Mouse (Mus musculus) heart, adult 18-20 months (tissue): ENCODE measurements around the gene Armc8. TPM values are rescaled to one million over a fixed set of nuclear protein-coding genes. Genes with fewer than 3 reads are reported as not detected.
A peak's percentile ranks its signal among the peaks of the same experiment; 100 is the strongest.

Source experiments
- DNase-seq, 2 experiments: peaks; one replicate each; pipeline ENCODE4 v3.0.0; 2021 to 2022; ENCODE audit warnings: mixed read lengths in 1 of 2
- total RNA-seq, 2 experiments: library from RNA; stranded (reverse); gene quantifications; 2 replicates each; pipeline ENCODE4 v1.2.3; 2021

The Armc8 gene
- total RNA-seq, 2 experiments from 2014 or later = 16.8 to 17.3 TPM

- DNase-seq = no peak
Observed at GRCm38 (mm10) chr9:99505875-99506274, 62.8 kb downstream of the Armc8 start.

GRCm38 (mm10) chr9:99499336-99499735 is 69.4 kb downstream of the Armc8 start:
- DNase-seq = no peak

- no peak for DNase-seq
Observed at GRCm38 (mm10) chr9:99492634-99493200, 76.0 kb downstream of the Armc8 start.

- DNase-seq = no peak
Observed at GRCm38 (mm10) chr9:99491050-99491449, 77.6 kb downstream of the Armc8 start.

- no peak for DNase-seq
Observed at GRCm38 (mm10) chr9:99487841-99488240, 80.9 kb downstream of the Armc8 start.

GRCm38 (mm10) chr9:99487126-99487695 is 81.5 kb downstream of the Armc8 start:
- DNase-seq = no peak

GRCm38 (mm10) chr9:99485144-99485543 is 83.6 kb downstream of the Armc8 start:
- DNase-seq = no peak

GRCm38 (mm10) chr9:99484632-99485031 is 84.1 kb downstream of the Armc8 start:
- DNase-seq = no peak

GRCm38 (mm10) chr9:99483191-99483590 is 85.5 kb downstream of the Armc8 start:
- no peak for DNase-seq

GRCm38 (mm10) chr9:99480764-99481163 is 87.9 kb downstream of the Armc8 start:
- DNase-seq = no peak

- DNase-seq = peak in 1 of 2 experiments; percentile 10
Observed at GRCm38 (mm10) chr9:99479181-99479711, 89.5 kb downstream of the Armc8 start.

- no peak for DNase-seq
Observed at GRCm38 (mm10) chr9:99471334-99471733, 97.4 kb downstream of the Armc8 start.

GRCm38 (mm10) chr9:99470347-99471092 is 98.2 kb downstream of the Armc8 start:
- DNase-seq = no peak

- no peak for DNase-seq
Observed at GRCm38 (mm10) chr9:99469681-99470273, 98.9 kb downstream of the Armc8 start.

- no peak for DNase-seq
Observed at GRCm38 (mm10) chr9:99468572-99468971, 100.1 kb downstream of the Armc8 start.

- no peak for DNase-seq
Observed at GRCm38 (mm10) chr9:99464876-99465275, 103.8 kb downstream of the Armc8 start.

- DNase-seq = no peak
Observed at GRCm38 (mm10) chr9:99459730-99460129, 109.0 kb downstream of the Armc8 start.

GRCm38 (mm10) chr9:99458529-99459208 is 110.0 kb downstream of the Armc8 start:
- peak in 1 of 2 experiments; percentile 63 for DNase-seq

GRCm38 (mm10) chr9:99454211-99454610 is 114.5 kb downstream of the Armc8 start:
- no peak for DNase-seq

- no peak for DNase-seq
Observed at GRCm38 (mm10) chr9:99451161-99451560, 117.5 kb downstream of the Armc8 start, which contains the start of gene Nme9. Nme9 (plus strand) TSS chr9:99451475.

GRCm38 (mm10) chr9:99449886-99450647 is 118.6 kb downstream of the Armc8 start:
- peak; percentile 30 to 31 for DNase-seq
